Mouse (Mus musculus): ENCODE results near the gene Gm10972. TPM values are rescaled to one million over a fixed set of nuclear protein-coding genes. Genes with fewer than 3 reads are reported as not detected.

The Gm10972 gene
- total and polyA plus RNA-seq, 2 experiments from 2014 or later, result not detected

Other genes with a start within 250 kb of the Gm10972 start
- not detected in 2 replicates for gene Lingo4, start 244.6 kb upstream of the Gm10972 start, total RNA-seq (2014; rRNA removed; ENCODE audit: low replicate concordance)
- gene Lingo4, start 244.6 kb upstream of the Gm10972 start, polyA plus RNA-seq (2015; fragmentation: Nextera tagmentation; extraction: Ambion mirVana), result 0.19 and 0.25 TPM in 2 replicates
- gene Tdrkh, start 229.8 kb upstream of the Gm10972 start, total RNA-seq (2014; rRNA removed; ENCODE audit: low replicate concordance), result 0.34 and 6.5 TPM in 2 replicates
- gene Tdrkh, start 229.8 kb upstream of the Gm10972 start, polyA plus RNA-seq (2015; fragmentation: Nextera tagmentation; extraction: Ambion mirVana), result 7.5 and 7.7 TPM in 2 replicates
- 83.0 and 85.1 TPM in 2 replicates for gene Mrpl9, start 199.8 kb upstream of the Gm10972 start, total RNA-seq (2014; rRNA removed; ENCODE audit: low replicate concordance)
- gene Mrpl9, start 199.8 kb upstream of the Gm10972 start, polyA plus RNA-seq (2015; fragmentation: Nextera tagmentation; extraction: Ambion mirVana), result 67.4 and 68.7 TPM in 2 replicates
- not detected in 2 replicates for gene Oaz3, start 199.2 kb upstream of the Gm10972 start, total RNA-seq (2014; rRNA removed; ENCODE audit: low replicate concordance)
- gene Oaz3, start 199.2 kb upstream of the Gm10972 start, polyA plus RNA-seq (2015; fragmentation: Nextera tagmentation; extraction: Ambion mirVana), result 0.33 and 0.41 TPM in 2 replicates
- not detected in 2 replicates for gene Celf3, start 164.8 kb upstream of the Gm10972 start, total RNA-seq (2014; rRNA removed; ENCODE audit: low replicate concordance)
- 0.53 and 0.80 TPM in 2 replicates for gene Celf3, start 164.8 kb upstream of the Gm10972 start, polyA plus RNA-seq (2015; fragmentation: Nextera tagmentation; extraction: Ambion mirVana)
- gene Riiad1, start 162.8 kb upstream of the Gm10972 start, total RNA-seq (2014; rRNA removed; ENCODE audit: low replicate concordance), result 1.2 TPM in 1 of 2 replicates, not detected in the other
- 4.3 and 4.5 TPM in 2 replicates for gene Riiad1, start 162.8 kb upstream of the Gm10972 start, polyA plus RNA-seq (2015; fragmentation: Nextera tagmentation; extraction: Ambion mirVana)
- gene Snx27, start 60.4 kb upstream of the Gm10972 start, total RNA-seq (2014; rRNA removed; ENCODE audit: low replicate concordance), result 18.1 and 30.8 TPM in 2 replicates
- 17.0 and 17.2 TPM in 2 replicates for gene Snx27, start 60.4 kb upstream of the Gm10972 start, polyA plus RNA-seq (2015; fragmentation: Nextera tagmentation; extraction: Ambion mirVana)
- gene Tuft1, start 15.8 kb downstream of the Gm10972 start, total RNA-seq (2014; rRNA removed; ENCODE audit: low replicate concordance), result 12.9 and 29.0 TPM in 2 replicates
- gene Tuft1, start 15.8 kb downstream of the Gm10972 start, polyA plus RNA-seq (2015; fragmentation: Nextera tagmentation; extraction: Ambion mirVana), result 3.1 and 4.8 TPM in 2 replicates
- gene Selenbp2, start 50.4 kb downstream of the Gm10972 start, total RNA-seq (2014; rRNA removed; ENCODE audit: low replicate concordance), result 10.7 and 42.5 TPM in 2 replicates
- 3.7 and 4.6 TPM in 2 replicates for gene Selenbp2, start 50.4 kb downstream of the Gm10972 start, polyA plus RNA-seq (2015; fragmentation: Nextera tagmentation; extraction: Ambion mirVana)
- 0.04 and 0.89 TPM in 2 replicates for gene Cgn, start 143.4 kb downstream of the Gm10972 start, total RNA-seq (2014; rRNA removed; ENCODE audit: low replicate concordance)
- gene Cgn, start 143.4 kb downstream of the Gm10972 start, polyA plus RNA-seq (2015; fragmentation: Nextera tagmentation; extraction: Ambion mirVana), result 0.51 and 0.73 TPM in 2 replicates
- 19.9 and 22.3 TPM in 2 replicates for gene Pogz, start 194.5 kb downstream of the Gm10972 start, total RNA-seq (2014; rRNA removed; ENCODE audit: low replicate concordance)
- gene Pogz, start 194.5 kb downstream of the Gm10972 start, polyA plus RNA-seq (2015; fragmentation: Nextera tagmentation; extraction: Ambion mirVana), result 5.8 TPM in 2 replicates
- gene Psmb4, start 243.8 kb downstream of the Gm10972 start, total RNA-seq (2014; rRNA removed; ENCODE audit: low replicate concordance), result 256 and 302 TPM in 2 replicates
- 274 and 296 TPM in 2 replicates for gene Psmb4, start 243.8 kb downstream of the Gm10972 start, polyA plus RNA-seq (2015; fragmentation: Nextera tagmentation; extraction: Ambion mirVana)

Data from heart, postnatal 0 days (tissue).